Mouse (Mus musculus): ENCODE measurements at regions not wholly inside any gene's neighbourhood (a gene's known extent, or its start where the extent isn't known, plus 50 kb on each side); places are given as distances from the start of the nearest gene placed in this dataset.

DNA sequence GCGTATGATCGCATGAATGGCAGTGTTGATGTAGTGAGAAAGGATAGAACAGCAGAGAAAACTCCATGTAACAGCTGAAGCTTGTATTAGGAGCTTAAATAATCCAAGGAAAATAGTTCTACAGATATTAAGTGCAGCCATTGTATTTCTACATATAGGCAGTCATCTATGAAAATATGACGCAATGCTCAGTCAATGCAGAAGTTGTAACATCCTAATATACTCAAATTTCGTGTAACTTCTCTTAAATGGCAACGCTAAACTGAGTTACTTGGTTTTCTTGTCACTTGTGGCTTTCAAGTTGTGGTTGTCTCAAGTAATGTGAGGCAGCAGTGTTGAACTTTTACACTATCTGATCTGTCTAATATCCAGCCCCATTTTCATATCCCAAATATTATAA lies 127.1 kb upstream of the Thbs1 start:
- TF ChIP-seq CTCF (IDR thresholded peaks at IDR 0.05; ENCODE audit: low read depth, low read length), result no peak
- TF ChIP-seq POLR2A (IDR thresholded peaks at IDR 0.05; ENCODE audit: extremely low read depth, insufficient read depth, low read length), result no peak

All from liver, adult 2 months (tissue).